In the genomic region with DNA sequence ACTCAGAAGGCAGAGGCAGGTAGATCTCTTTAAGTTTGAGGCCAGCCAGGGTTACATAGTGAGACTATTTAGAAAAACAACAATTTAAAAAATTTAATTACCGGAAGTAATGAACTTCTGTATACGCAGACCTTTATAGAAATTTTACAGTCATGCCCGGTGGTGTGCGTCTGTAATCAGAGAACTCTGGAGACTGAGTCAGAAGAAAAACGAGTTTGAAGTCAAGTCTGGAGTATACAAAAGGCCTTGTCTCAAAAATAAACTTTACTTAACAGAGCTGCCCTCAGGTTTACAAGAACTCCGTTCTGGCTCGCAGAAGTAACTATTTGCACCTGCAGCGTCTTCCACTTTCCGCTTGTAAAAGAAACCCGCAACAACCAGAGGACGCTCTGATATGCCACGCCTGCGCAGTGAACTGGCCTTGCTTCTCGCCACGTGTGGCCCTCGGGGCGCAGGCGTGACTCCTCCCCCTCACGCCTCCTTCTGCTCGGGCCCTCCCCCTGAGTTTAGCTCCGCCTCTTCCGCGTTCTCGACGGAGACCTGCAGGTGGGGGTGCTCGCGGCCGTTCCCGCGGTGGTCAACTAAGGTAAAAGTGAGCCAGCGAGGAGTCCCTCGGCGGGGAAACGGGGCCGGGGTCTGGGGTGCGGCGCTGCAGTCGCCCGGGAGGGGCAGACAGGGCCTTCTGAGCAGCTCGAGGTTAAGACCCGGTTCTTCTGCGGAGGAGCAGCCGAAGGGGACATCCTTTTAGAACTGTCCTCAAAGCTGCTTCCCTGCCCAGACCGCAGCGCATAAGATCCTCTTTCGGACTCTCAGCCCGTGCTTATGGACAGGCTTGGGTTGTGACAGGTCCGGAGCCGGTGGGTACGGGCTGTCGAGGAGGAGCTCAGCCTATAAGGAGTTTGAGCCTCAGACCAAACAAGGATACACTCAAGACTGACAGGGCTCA, we compare ENCODE assay signal across 1 mouse cellular context.
A peak's percentile ranks its signal among the peaks of the same experiment; 100 is the strongest.
TF ChIP-seq lines count a peak whose summit lies in the region.

A gene (plus strand): TSS at position 503 of the 946 bp plus-strand sequence.

TF ChIP-seq in MEL, 35 proteins besides CTCF, POLR2A, EP300 and RAD21 (continued from another document):
- no peak for TF ChIP-seq ZC3H11A (IDR thresholded peaks at IDR 0.05; ENCODE audit: low read depth, low read length)
- no peak for TF ChIP-seq E2F4 (IDR thresholded peaks at IDR 0.05; ENCODE audit: borderline replicate concordance, low read depth, low read length)
- TF ChIP-seq USF2 (IDR thresholded peaks at IDR 0.05; ENCODE audit: borderline replicate concordance in 1 of 2, insufficient read depth in 1 of 2, low read depth in 1 of 2, low read length in 2 of 2) = 0 out of 4 replicates have a peak, but pooled peaks of 1 of the 2 experiments have one; percentile 31
- peak; percentile 18; the same call in 1 of the 2 replicates for TF ChIP-seq ETS1 (IDR thresholded peaks at IDR 0.05; ENCODE audit: low read depth, low read length)
- no peak for TF ChIP-seq MAFK (IDR thresholded peaks at IDR 0.05; ENCODE audit: borderline replicate concordance, low read depth, low read length)
- TF ChIP-seq GABPA (IDR thresholded peaks at IDR 0.05; ENCODE audit: low read depth, low read length) = no peak
- TF ChIP-seq UBTF (IDR thresholded peaks at IDR 0.05; ENCODE audit: borderline replicate concordance, insufficient read depth, low read depth, low read length) = no peak
